Mouse (Mus musculus) G1E-ER4 (cell line): Measurements from ENCODE around the gene Myzap. TPM values are rescaled to one million over a fixed set of nuclear protein-coding genes. Genes with fewer than 3 reads are reported as not detected.

ENCODE experiments used
- GATA1 ChIP-seq: IDR thresholded peaks from one replicate; pipeline ENCODE4 v1.8.0; 2012; ENCODE audit warnings: low read length, inconsistent platforms
- polyA plus RNA-seq: library from polyadenylated mRNA; stranded (reverse); fragments of >175 nt; gene quantifications from 2 replicates; pipeline ENCODE4 v1.2.3, GENCODE M21; 2012

The Myzap gene
- polyA plus RNA-seq, 1 experiment = not detected

DNA sequence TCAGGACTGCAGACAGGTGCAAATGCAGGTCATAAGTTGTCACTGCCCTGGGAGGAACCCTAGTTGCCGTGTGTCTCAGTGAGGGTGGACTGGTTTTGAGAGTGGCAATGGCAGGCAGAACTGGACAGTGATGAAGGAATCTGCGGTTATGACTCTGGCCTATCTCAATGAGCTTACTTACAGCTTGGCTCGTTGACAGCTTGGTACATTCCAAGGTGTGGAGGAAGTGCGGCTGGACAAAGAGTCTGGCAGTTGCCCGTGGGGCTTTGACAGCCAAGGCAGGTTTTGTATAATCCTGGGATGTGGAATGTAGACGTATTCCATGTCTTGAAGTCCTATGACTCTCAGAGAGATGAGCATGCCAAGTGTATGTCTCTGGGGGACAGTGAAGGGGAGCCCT lies 16.9 kb upstream of the Myzap start:
- no peak for TF ChIP-seq GATA1

DNA sequence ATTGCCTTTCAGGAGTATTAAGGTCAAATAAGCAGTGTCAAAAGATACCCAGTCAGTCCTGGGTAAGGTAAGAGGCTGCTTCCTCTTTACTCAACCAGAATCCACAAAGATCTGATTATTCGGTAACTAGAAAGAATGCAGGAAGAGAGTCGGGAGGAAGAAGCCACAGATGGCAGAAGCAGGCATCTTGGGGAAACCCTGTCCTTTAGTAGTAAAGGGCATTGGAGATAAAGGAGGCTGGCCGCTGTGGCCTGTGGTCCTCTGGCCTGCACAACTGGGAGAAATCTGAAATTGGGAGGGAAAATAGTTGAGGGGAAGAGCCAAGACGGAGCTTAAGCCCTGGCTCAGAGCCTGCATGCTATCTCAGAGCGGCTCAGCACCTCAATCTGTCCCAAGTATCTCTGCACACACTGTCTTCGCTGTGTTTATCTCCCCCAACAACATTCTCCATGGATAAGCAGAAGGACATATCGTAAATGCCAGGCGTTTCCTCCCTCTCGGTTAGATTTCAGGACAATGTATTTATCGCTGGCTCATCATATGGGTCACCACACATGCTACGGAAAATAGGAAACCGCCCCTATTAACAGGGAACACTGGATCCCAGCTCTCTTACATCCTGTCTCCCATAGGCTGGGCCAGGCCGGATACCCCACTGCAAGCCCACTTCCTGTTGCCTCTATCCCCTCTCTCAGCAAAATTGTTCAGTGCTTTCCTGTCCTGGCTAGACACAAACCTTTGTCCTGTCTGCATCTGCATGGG lies 14.3 kb upstream of the Myzap start:
- peak; percentile 95 for TF ChIP-seq GATA1

- TF ChIP-seq GATA1 = no peak
Observed at GRCm38 (mm10) chr9:71604914-71605635, 12.9 kb upstream of the Myzap start.

DNA sequence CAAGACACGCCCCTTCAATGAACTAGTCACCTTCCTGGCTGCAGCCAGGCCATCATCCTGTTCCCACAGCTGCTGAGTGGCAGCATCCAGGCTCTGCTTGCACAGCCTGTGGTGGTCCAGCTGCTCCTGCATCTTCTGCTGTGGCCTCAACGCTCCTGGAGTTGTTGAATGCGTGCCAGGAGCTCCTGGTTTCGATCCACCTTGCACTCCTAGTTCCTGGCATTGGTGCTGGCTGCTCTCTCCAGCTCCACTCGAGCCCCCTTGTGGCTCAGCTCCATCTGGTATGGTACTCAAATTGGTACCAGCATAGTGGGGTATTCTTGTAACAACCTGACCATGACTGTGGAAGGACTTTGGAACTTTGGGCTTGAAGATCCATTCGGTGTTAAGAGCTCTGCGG lies 7.7 kb upstream of the Myzap start:
- TF ChIP-seq GATA1 = no peak

GRCm38 (mm10) chr9:71596888-71597287 lies 4.7 kb upstream of the Myzap start:
- TF ChIP-seq GATA1 = no peak

GRCm38 (mm10) chr9:71592577-71593285 lies 571 bp upstream of the Myzap start:
- no peak for TF ChIP-seq GATA1

GRCm38 (mm10) chr9:71591106-71591505 lies 1.1 kb downstream of the Myzap start:
- TF ChIP-seq GATA1 = no peak

DNA sequence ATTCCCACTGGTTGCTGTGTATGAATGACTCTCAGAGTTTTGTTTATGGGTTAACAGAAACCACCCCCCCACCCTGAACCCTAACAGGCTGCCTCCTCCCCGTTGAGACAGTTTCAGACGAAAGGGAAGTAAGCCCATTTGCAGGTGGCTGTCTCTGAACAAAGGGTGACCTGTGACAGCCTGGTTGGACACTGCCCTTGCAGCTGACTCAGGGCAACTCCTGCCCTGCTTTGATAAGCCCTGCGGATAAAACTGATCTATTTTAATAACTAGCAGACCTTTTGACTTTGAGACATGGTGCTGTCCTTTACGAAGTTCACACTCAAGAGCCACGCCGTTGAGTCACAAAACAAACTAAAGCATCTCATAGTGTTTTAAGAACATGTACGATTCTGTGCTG lies 2.4 kb downstream of the Myzap start:
- TF ChIP-seq GATA1 = no peak

DNA sequence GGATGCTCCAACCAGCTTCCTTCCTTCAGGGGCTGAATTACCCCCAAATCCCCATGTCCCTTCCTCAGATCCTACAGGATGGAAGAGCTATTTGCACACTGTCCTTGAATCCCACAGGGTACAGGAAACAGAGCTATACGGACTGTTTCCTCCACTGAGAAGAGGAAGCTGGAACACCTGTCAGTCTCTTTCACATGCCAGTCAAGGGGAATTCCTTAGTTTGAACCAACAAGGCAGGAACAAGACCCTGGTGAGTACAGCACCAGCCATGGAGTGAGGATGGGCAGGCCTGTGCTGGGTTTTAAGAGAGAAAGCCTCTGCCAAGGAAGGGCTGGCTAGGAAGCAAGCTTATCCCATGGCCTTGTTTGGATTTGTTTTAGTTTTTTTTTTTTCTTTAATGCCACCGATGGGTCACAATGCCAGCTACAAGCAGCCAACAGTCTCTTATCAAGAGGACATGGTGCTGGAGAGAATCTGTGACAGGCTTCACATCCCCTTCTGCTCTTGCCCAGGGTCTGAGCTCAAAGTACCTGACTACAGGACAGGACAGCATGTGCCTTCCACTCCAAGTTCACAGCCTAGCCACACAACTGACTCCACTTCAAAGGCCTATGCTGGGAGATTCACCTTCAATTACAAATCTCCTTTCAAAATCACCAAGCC lies 3.1 kb downstream of the Myzap start:
- no peak for TF ChIP-seq GATA1

DNA sequence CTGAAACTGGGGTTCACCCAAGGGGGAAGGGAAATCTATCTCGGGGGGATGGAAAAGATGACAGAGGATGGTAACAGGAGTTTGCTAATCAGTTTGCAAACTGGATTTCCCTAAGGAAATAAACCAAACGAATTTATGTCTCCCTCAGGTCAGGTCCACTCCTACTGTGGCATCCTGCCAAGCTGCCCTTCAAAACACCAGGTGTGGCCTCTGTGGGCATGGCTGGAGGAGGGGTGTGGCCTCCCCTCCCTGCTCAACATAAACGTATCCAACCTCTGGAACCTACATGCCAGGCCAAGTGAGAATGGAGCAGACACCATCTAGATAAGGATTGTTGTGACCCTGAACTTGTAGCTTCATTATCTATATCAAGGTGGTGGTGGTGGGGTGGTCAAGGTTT lies 5.8 kb downstream of the Myzap start:
- TF ChIP-seq GATA1 = no peak

DNA sequence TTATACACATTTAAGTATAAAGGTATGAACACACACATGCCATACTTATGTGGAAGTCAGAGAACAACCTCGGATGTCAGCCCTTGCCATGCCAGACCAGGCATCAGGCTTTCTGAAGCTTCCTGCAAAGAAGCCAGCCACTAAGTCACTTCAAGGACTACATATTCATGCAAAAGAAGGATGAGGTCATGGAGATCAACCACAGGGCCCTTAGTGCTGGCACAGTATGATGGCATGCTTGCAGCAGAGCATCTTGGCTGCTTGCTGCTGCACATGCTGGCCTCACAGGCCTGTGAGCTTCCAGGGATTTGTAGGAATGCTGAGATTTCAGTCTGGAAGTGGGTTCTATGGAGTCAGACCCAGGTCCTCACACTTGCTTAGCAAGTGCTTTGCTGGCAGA lies 9.4 kb downstream of the Myzap start:
- no peak for TF ChIP-seq GATA1

DNA sequence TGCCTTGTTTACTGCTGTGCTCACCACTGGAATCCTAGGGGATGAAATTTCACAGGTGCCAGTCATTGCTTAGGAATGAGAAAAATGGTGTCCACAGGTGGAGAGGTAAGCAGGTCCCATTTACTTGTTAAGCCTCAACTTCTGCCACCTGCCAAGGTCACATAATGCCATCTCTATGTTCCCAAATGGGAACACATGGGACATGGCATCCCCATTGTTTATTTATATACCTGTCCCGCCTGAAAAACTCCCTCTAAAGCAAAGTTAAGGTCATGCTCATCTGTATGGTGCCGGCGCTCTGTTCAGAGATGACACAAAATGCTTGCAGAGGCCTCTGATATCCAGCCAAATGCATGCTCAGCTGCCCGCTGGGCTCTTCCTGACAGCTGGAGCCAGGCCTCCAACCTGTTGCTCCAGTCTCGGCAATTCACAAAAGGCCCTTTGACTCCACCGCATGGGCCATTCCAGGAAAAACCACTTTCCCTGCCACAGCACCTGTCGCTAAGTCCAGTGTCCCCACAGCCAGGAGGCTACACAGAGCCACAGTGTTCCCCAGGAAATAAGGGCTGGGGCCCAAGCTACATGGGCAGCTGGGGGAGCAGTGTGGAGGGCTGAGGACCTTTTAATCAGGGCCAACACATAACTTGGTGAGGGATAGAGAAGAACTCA lies 13.1 kb downstream of the Myzap start:
- no peak for TF ChIP-seq GATA1

GRCm38 (mm10) chr9:71574440-71574839 lies 17.7 kb downstream of the Myzap start:
- no peak for TF ChIP-seq GATA1

DNA sequence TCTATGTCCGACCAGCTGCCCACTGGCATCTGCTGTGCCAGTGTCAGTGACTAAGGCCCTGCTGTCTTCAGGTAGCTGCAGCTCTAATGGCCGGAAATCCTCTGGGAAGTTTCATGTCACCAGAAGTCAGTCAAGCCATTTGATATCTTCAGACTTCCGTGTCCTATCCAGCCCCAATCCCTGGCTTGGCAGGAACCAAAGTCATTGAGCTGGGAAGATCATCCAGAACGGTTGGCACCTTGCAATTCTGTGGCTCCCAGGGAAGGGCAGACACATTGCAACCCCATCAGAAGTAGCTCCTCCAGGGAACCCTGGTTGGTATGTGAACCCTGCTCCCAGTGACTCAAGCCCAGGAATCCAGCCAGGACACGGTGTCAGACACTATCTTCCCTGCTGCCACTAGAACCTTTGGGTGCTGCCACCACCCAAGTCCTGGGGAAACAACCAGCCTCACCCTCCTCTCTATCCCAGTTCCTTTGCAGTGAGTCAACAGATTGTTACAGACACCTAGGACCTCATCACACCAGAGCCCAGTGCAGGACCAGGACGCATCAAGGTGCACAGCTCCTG lies 18.3 kb downstream of the Myzap start:
- TF ChIP-seq GATA1 = no peak

DNA sequence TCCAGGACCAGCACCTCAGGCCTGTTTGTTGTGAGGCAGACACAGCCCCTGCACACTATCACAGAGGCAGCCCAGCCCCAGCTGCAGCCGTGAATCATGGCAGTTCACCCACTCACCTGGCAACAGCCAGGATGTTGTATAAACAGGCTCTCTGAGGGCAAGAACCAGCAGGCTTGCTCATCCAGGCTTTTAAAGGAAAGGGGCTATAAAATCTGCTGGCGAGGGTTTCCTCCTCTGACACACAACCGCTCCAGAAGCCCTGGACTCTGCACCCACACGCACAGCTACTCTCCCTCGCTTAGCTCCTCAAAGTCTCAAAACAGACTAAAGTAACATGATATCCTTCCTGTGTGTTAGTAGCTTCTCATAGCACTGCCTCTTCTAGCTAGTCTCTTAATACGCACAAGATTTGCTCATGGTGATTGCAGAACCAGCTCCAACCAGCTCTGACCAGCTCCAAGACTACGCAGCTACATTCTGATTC lies 21.0 kb downstream of the Myzap start:
- no peak for TF ChIP-seq GATA1
